Mouse (Mus musculus) CH12.LX (cell line): ENCODE measurements around the gene Atxn3. TPM values are rescaled to one million over a fixed set of nuclear protein-coding genes. Genes with fewer than 3 reads are reported as not detected.

ENCODE experiments used
- DNase-seq: peaks from one replicate; pipeline ENCODE4 v3.0.0-alpha.2; 2013; ENCODE audit errors: extremely low read depth
- H3K27ac ChIP-seq: 2 replicates; pipeline ENCODE4 v1.5.1; 2012; ENCODE audit warnings: low read depth, mild to moderate bottlenecking, control low read depth, moderate library complexity; ENCODE audit not compliant: insufficient read depth
- H3K27me3 ChIP-seq: replicated peaks from 2 replicates; pipeline ENCODE3; 2012; ENCODE audit warnings: inconsistent platforms
- H3K36me3 ChIP-seq, 2 experiments: replicated peaks in 1 of 2; 2 replicates each; pipeline versions ENCODE3 to v1.6.1; 2012; ENCODE audit warnings: inconsistent platforms in 1 of 2, low read length in 1 of 2, mild to moderate bottlenecking in 1 of 2, mixed read lengths in 1 of 2, moderate library complexity in 1 of 2; ENCODE audit not compliant: control insufficient read depth in 1 of 2, insufficient read depth in 1 of 2
- H3K4me1 ChIP-seq, 2 experiments: 2 replicates each; pipeline ENCODE4 v1.6.1; 2012; ENCODE audit warnings: inconsistent platforms in 1 of 2, moderate library complexity in 1 of 2; ENCODE audit not compliant: insufficient read depth in 2 of 2, control insufficient read depth in 1 of 2
- H3K4me2 ChIP-seq: 2 replicates; pipeline ENCODE4 v1.6.1; 2012; ENCODE audit warnings: low read depth, mild to moderate bottlenecking, control low read depth; ENCODE audit not compliant: poor library complexity, insufficient read depth, severe bottlenecking
- H3K4me3 ChIP-seq, 3 experiments: fragments of 150-350 bp in 1 of 3; sonication (generic) in 1 of 3; replicated peaks in 1 of 3; 2 replicates each; pipeline versions ENCODE3 to v1.5.1; 2011 to 2012; ENCODE audit warnings: low read depth in 2 of 3, low read length in 2 of 3, mild to moderate bottlenecking in 2 of 3, moderate library complexity in 2 of 3, control low read depth in 1 of 3, improper control_type of control experiment in 1 of 3, inconsistent platforms in 1 of 3, mixed read lengths in 1 of 3; ENCODE audit not compliant: poor library complexity in 1 of 3
- H3K79me2 ChIP-seq: replicated peaks from 2 replicates; pipeline ENCODE4 v1.6.1; 2012; ENCODE audit warnings: mild to moderate bottlenecking, moderate library complexity; ENCODE audit not compliant: control insufficient read depth, poor library complexity, insufficient read depth, severe bottlenecking; ENCODE audit errors: extremely low read depth
- H3K9ac ChIP-seq: 2 replicates; pipeline ENCODE4 v1.6.1; 2012; ENCODE audit warnings: low read depth, mild to moderate bottlenecking, control low read depth, moderate library complexity; ENCODE audit not compliant: insufficient read depth
- H3K9me3 ChIP-seq: replicated peaks from 2 replicates; pipeline ENCODE3; 2012; ENCODE audit warnings: low read length, inconsistent platforms, mixed read lengths
- CTCF ChIP-seq, 2 experiments: IDR thresholded peaks in 1 of 2; conservative IDR thresholded peaks in 1 of 2; 2 replicates each; pipeline ENCODE4 v1.5.1; 2011 to 2012; ENCODE audit warnings: low read depth in 2 of 2, low read length in 2 of 2, improper control_type of control experiment in 1 of 2, inconsistent platforms in 1 of 2, mild to moderate bottlenecking in 1 of 2, moderate library complexity in 1 of 2
- E2F4 ChIP-seq: IDR thresholded peaks from 2 replicates; pipeline ENCODE4 v1.6.1; 2011; ENCODE audit warnings: low read depth, low read length, improper control_type of control experiment; ENCODE audit not compliant: insufficient replicate concordance
- ETS1 ChIP-seq: conservative IDR thresholded peaks from 2 replicates; pipeline ENCODE4 v1.6.1; 2012; ENCODE audit warnings: low read depth, mild to moderate bottlenecking, inconsistent platforms, low read length, improper control_type of control experiment, moderate library complexity
- JUN ChIP-seq: IDR thresholded peaks from 2 replicates; pipeline ENCODE4 v1.6.1; 2011; ENCODE audit warnings: low read depth, mild to moderate bottlenecking, low read length, improper control_type of control experiment, moderate library complexity; ENCODE audit not compliant: insufficient read depth
- KAT2A ChIP-seq: IDR thresholded peaks from 2 replicates; pipeline ENCODE4 v1.6.1; 2012; ENCODE audit warnings: low read length, improper control_type of control experiment, inconsistent platforms; ENCODE audit not compliant: insufficient replicate concordance
- MAX ChIP-seq: IDR thresholded peaks from 2 replicates; pipeline ENCODE4 v1.6.1; 2011; ENCODE audit warnings: low read length, improper control_type of control experiment
- MYC ChIP-seq: IDR thresholded peaks from 2 replicates; pipeline ENCODE4 v1.6.1; 2011; ENCODE audit warnings: low read depth, mild to moderate bottlenecking, improper control_type of control experiment, low read length
- SIN3A ChIP-seq: IDR thresholded peaks from 2 replicates; pipeline ENCODE4 v1.6.1; 2012; ENCODE audit warnings: low read length, improper control_type of control experiment, inconsistent platforms
- UBTF ChIP-seq: IDR thresholded peaks from 2 replicates; pipeline ENCODE4 v1.6.1; 2012; ENCODE audit warnings: low read depth, mild to moderate bottlenecking, inconsistent platforms, low read length, improper control_type of control experiment, moderate library complexity
- dilution Hi-C: fragments of 300-500 bp; cut with MboI; formaldehyde crosslinking; loops from 2 replicates; pipeline ENCODE4 v1.14.3; 2020; ENCODE audit warnings: low sequenced_read_pairs; ENCODE audit not compliant: extremely low pct_unique_long_range_greater_than_20kb, extremely low pct_ligation_motif_present
- in situ Hi-C: fragments of 300-500 bp; cut with MboI; formaldehyde crosslinking; loops from 3 replicates; pipeline ENCODE4 v1.14.3; 2019; ENCODE audit warnings: low sequenced_read_pairs, low pct_ligation_motif_present, low pct_unique_long_range_greater_than_20kb, mixed read lengths
- polyA plus RNA-seq: library from polyadenylated mRNA; unstranded; fragments of >175 nt; gene quantifications from 2 replicates; pipeline ENCODE4 v1.2.1, GENCODE M21; 2012; ENCODE audit warnings: low read depth; ENCODE audit not compliant: insufficient read length
- total RNA-seq, 2 experiments: library from RNA; depleted of rRNA; stranded (reverse); fragments of 300-350 nt in 1 of 2; fragments of >200 nt in 1 of 2; gene quantifications; 2 replicates each; pipeline ENCODE4 v1.2.3; 2012 to 2014

The Atxn3 gene
- total and polyA plus RNA-seq, 3 experiments = 10.8 to 24.4 (median 21.8) TPM

- H3K27ac ChIP-seq = no peak overlapping the region
- no peak overlapping the region for H3K4me2 ChIP-seq
- peaks cover 3% of the 10 kb centered on the region for H3K9me3 ChIP-seq
- peaks cover 44 to 78% of the 10 kb centered on the region in 2 experiments for H3K36me3 ChIP-seq
- dilution Hi-C loops = no loop called here
- in situ Hi-C loops = no loop called here
- peaks cover 0 to 6% of the 10 kb centered on the region in 2 experiments; a peak in 2 of 4 replicates for H3K4me1 ChIP-seq
- TF ChIP-seq CTCF (conservative IDR thresholded peaks at IDR 0.05 in 1 of 2, IDR thresholded peaks at IDR 0.05 in 1 of 2; ENCODE audit: low read depth in 2 of 2, low read length in 2 of 2) (0 out of 4 replicates have a peak, but pooled peaks of 1 of the 2 experiments have one; percentile 11), KAT2A (no peak)
- no peak overlapping the region for H3K9ac ChIP-seq
- no peaks in the 10 kb centered on the region for H3K79me2 ChIP-seq
- no peaks in the 10 kb centered on the region for H3K27me3 ChIP-seq
- no peak for DNase-seq
- H3K4me3 ChIP-seq = no peak overlapping the region
Measured at GRCm38 (mm10) chr12:101937572-101937971, 20.5 kb downstream of the Atxn3 start.

- Histone ChIP-seq H3K9ac (no peak overlapping the region), H3K4me3 (no peak overlapping the region), H3K27me3 (no peaks in the 10 kb centered on the region), H3K4me2 (no peak overlapping the region), H3K4me1 (no peaks in the 10 kb centered on the region), H3K27ac (no peak overlapping the region), H3K9me3 (no peaks in the 10 kb centered on the region), H3K36me3 (peaks cover 43 to 83% of the 10 kb centered on the region in 2 experiments), H3K79me2 (no peaks in the 10 kb centered on the region)
- DNase-seq = no peak
- no peak for TF ChIP-seq ETS1
- no peak for TF ChIP-seq MAX
- no peak for TF ChIP-seq SIN3A
- dilution Hi-C loops (no loop called here), in situ Hi-C loops (no loop called here)
Measured at GRCm38 (mm10) chr12:101935223-101935622, 22.8 kb downstream of the Atxn3 start.

DNA sequence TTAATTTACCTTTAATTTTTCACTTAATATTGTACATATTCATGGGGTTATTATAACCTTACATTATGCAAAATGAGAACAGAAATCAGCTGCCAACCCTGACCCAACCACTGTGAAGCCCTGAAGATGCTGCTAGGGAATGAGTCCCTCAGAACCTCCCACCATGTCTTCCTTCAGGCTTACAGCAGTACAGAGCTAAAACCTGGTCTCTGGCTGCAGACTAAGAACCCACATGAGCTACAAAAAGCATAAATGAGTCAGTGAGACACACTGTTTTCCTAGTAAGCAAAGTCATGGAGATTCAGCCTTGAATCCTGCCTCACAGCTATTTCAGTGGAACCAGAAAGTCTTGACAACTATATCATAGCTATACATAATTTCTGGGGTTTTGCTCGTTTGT lies 29.6 kb downstream of the Atxn3 start:
- no peaks in the 10 kb centered on the region for H3K4me1 ChIP-seq
- H3K27me3 ChIP-seq = no peaks in the 10 kb centered on the region
- H3K79me2 ChIP-seq = no peaks in the 10 kb centered on the region
- in situ Hi-C loops (no loop called here), dilution Hi-C loops (no loop called here)
- TF ChIP-seq JUN = no peak
- no peak for TF ChIP-seq MYC
- no peak for TF ChIP-seq UBTF
- no peak for TF ChIP-seq E2F4
- DNase-seq = no peak
- no peak overlapping the region for H3K9ac ChIP-seq
- H3K27ac ChIP-seq = no peak overlapping the region
- H3K4me3 ChIP-seq = no peak overlapping the region
- H3K9me3 ChIP-seq = no peaks in the 10 kb centered on the region
- no peak overlapping the region for H3K4me2 ChIP-seq
- peaks cover 42 to 85% of the 10 kb centered on the region in 2 experiments for H3K36me3 ChIP-seq
